ENCODE assay signal across 24 mouse cellular contexts in the genomic region with DNA sequence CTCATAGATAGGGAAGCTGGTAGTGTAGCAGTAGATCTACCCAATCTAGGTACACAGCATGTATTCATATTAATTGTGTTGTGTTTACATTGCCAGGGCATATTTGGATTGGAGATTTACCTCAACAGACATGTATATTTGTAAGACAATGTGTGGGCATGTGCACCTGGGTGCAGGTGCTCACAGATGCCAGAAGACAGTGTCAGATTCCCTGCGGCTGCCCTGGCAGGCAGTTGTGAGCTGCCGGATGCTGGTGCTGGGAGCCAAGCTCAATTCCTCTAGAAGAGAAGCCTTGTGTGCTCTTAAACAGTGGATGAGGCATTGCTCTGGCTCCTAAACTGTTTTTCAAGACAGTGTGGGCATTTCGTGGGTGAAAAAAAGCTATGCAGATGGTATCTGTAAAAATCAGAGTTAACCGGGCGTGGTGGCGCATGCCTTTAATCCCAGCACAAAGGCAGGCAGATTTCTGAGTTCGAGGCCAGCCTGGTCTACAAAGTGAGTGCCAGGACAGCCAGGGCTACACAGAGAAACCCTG.
DNase-seq lines count a peak whose midpoint lies in the region; ATAC-seq lines count a peak whose summit lies in the region.
"Had no signal": no experiment of that assay in that cellular context is flagged by ENCODE, and none has a peak within 500 bp of the region (broad histone marks: within the 10 kb centered on the region; RNA-seq: fewer than 3 reads in every experiment).

No protein-coding gene starts in this region.

- peak; percentile 4 to 9 for DNase-seq in layer of hippocampus, adult 8-10 months (ENCODE audit: low spot score in 2 of 2)
- DNase-seq in layer of hippocampus, postnatal 10 days (ENCODE audit: low spot score in 2 of 2) = no peak
- peak; percentile 18 for DNase-seq in right cerebral cortex, postnatal 25 days
- no peak for DNase-seq in right cerebral cortex, postnatal 4 days
- DNase-seq in brain, adult 2 months (ENCODE audit: low read depth, low spot score) = peak; percentile 53
- DNase-seq in heart, adult 11 months = no peak
- DNase-seq: adrenal gland, postnatal 25 days; cerebellum, adult 18-20 months; cerebellum, postnatal 10 days; forebrain, postnatal 0 days; gastrocnemius, postnatal 10 days; heart, postnatal 14 days; kidney, adult 11 months; kidney, postnatal 25 days; lung, embryonic 14.5 days; lung, postnatal 14 days; retina, postnatal 1 day; spleen, adult 18-20 months; thymus, adult 2 months; thymus, postnatal 36 days had no signal

- ATAC-seq in erythroid progenitor cell, adult 5-6 weeks (replicated peaks; ENCODE audit: low FRiP score, poor library complexity, severe bottlenecking) = no peak
- ATAC-seq: CD4-positive, CD25-positive, alpha-beta regulatory T cell, adult 4 months; forebrain, postnatal 0 days; inflammation-experienced regulatory T-cells, adult 6 months; midbrain, embryonic 15.5 days had no signal

Comparison
In these comparisons a context has a peak if more than half of its experiments do, and no peak if none do; other contexts are left out.
1. DNase-seq: peak in layer of hippocampus, adult 8-10 months (2 of 2), right cerebral cortex, postnatal 25 days (single experiment) and brain, adult 2 months (single experiment); none in layer of hippocampus, postnatal 10 days (0 of 2), right cerebral cortex, postnatal 4 days (single experiment) and heart, adult 11 months (single experiment).